Mouse (Mus musculus) brain, embryonic 18.5 days (tissue): ENCODE measurements around the gene Zfyve27.

Source experiments
- DNase-seq: peaks from one replicate; pipeline ENCODE4 v3.0.0-alpha.2; 2012; ENCODE audit warnings: low read depth, low spot score

The Zfyve27 gene

GRCm38 (mm10) chr19:42237602-42238340 is 74.0 kb downstream of the Zfyve27 start:
- DNase-seq: no peak

GRCm38 (mm10) chr19:42238341-42238715 is 74.6 kb downstream of the Zfyve27 start:
- no peak for DNase-seq

- no peak for DNase-seq
Measured at GRCm38 (mm10) chr19:42240881-42241280, 77.1 kb downstream of the Zfyve27 start.

- no peak for DNase-seq
Measured at GRCm38 (mm10) chr19:42243401-42243800, 79.7 kb downstream of the Zfyve27 start.
